ENCODE assay signal across 8 mouse cellular contexts in the genomic region with DNA sequence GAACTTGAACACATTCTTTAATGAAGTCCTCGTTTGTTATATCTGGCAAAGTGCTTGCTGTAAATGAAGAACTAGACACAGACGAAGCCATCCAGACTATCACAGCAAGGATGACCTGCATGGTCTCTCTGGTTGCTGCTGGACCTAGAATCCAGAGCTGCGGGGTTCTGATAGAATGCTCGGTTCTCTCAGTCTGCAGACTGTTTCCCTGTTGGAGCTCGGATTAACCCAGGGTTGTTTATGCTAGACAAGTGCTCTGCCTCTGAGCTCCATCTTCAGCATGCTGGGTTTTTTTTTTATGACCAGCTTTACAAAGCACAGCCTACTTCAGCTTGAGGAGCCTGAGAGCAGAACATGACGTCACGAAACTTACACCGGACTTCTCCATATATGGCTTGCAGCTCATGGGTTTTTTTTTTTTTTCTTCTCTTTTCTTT. TPM values are rescaled to one million over a fixed set of nuclear protein-coding genes. Genes with fewer than 3 reads are reported as not detected.
DNase-seq lines count a peak whose midpoint lies in the region; ATAC-seq and TF ChIP-seq lines count a peak whose summit lies in the region.

No protein-coding gene starts in this region.

- TF ChIP-seq CTCF in lung, postnatal 0 days (IDR thresholded peaks at IDR 0.05), result no peak
- TF ChIP-seq CTCF in stomach, postnatal 0 days (IDR thresholded peaks at IDR 0.05; ENCODE audit: low read depth), result no peak

- H3K9ac ChIP-seq in embryonic facial prominence, embryonic 14.5 days (ENCODE audit: low read depth, low read length), result no peak overlapping the region
- no peak overlapping the region for H3K9ac ChIP-seq in lung, postnatal 0 days (replicated peaks; ENCODE audit: low read depth)
- no peak overlapping the region for H3K9ac ChIP-seq in stomach, postnatal 0 days (ENCODE audit: low read length)

- no peaks in the 10 kb centered on the region for H3K4me1 ChIP-seq in embryonic facial prominence, embryonic 14.5 days (ENCODE audit: control insufficient read depth, insufficient read depth, low read length)
- no peaks in the 10 kb centered on the region for H3K4me1 ChIP-seq in embryonic facial prominence, embryonic 10.5 days
- no peaks in the 10 kb centered on the region for H3K4me1 ChIP-seq in lung, postnatal 0 days (ENCODE audit: insufficient read depth, low read depth, low read length)
- no peaks in the 10 kb centered on the region for H3K4me1 ChIP-seq in stomach, postnatal 0 days (replicated peaks; ENCODE audit: control insufficient read depth, insufficient read depth)

- WGBS in embryonic facial prominence, embryonic 14.5 days, result 72% methylated on average over 8 of the region's 8 CpGs
- WGBS in embryonic facial prominence, embryonic 10.5 days, result 82% methylated on average over 8 of the region's 8 CpGs
- WGBS in lung, postnatal 0 days, result 50% methylated on average over 8 of the region's 8 CpGs
- 50% methylated on average over 8 of the region's 8 CpGs for WGBS in stomach, postnatal 0 days

- H3K9me3 ChIP-seq in embryonic facial prominence, embryonic 14.5 days (ENCODE audit: control insufficient read depth, low read length), result no peaks in the 10 kb centered on the region
- H3K9me3 ChIP-seq in embryonic facial prominence, embryonic 10.5 days, result no peaks in the 10 kb centered on the region
- H3K9me3 ChIP-seq in lung, postnatal 0 days (ENCODE audit: low read length), result no peaks in the 10 kb centered on the region
- H3K9me3 ChIP-seq in stomach, postnatal 0 days (ENCODE audit: control insufficient read depth, low read length), result no peaks in the 10 kb centered on the region

- H3K27me3 ChIP-seq in embryonic facial prominence, embryonic 14.5 days (replicated peaks; ENCODE audit: control insufficient read depth, insufficient read depth, low read length), result no peaks in the 10 kb centered on the region
- H3K27me3 ChIP-seq in embryonic facial prominence, embryonic 10.5 days (replicated peaks; ENCODE audit: low read depth, poor library complexity, severe bottlenecking), result no peaks in the 10 kb centered on the region
- H3K27me3 ChIP-seq in lung, postnatal 0 days (replicated peaks; ENCODE audit: insufficient read depth, low read length), result no peaks in the 10 kb centered on the region
- no peaks in the 10 kb centered on the region for H3K27me3 ChIP-seq in stomach, postnatal 0 days (ENCODE audit: control insufficient read depth, insufficient read depth, low read length)

- TF ChIP-seq EP300 in lung, postnatal 0 days (IDR thresholded peaks at IDR 0.05), result no peak
- TF ChIP-seq EP300 in stomach, postnatal 0 days (optimal IDR thresholded peaks at IDR 0.05), result no peak

- no peak for ATAC-seq in embryonic facial prominence, embryonic 14.5 days (ENCODE audit: low read depth)
- peak; percentile 68 for ATAC-seq in erythroblast, adult 5-6 weeks (replicated peaks; ENCODE audit: low FRiP score, poor library complexity, severe bottlenecking)
- peak; percentile 71 for ATAC-seq in lung, postnatal 0 days
- ATAC-seq in stomach, postnatal 0 days (ENCODE audit: low FRiP score, low TSS enrichment), result peak; percentile 49; the same call in 1 of the 2 replicates

- no peak overlapping the region for H3K4me2 ChIP-seq in embryonic facial prominence, embryonic 14.5 days (ENCODE audit: low read depth, low read length)
- no peak overlapping the region for H3K4me2 ChIP-seq in lung, postnatal 0 days (replicated peaks; ENCODE audit: low read depth, low read length)
- peak overlapping the region; percentile 27; the same call in 1 of the 2 replicates for H3K4me2 ChIP-seq in stomach, postnatal 0 days (replicated peaks; ENCODE audit: low read depth)

- peak; percentile 20 for DNase-seq in embryonic facial prominence, embryonic 14.5 days (ENCODE audit: low spot score)
- DNase-seq in embryonic facial prominence, embryonic 10.5 days (ENCODE audit: low spot score), result no peak
- DNase-seq in lung, postnatal 0 days (ENCODE audit: low spot score), result peak; percentile 68
- no peak for DNase-seq in stomach, postnatal 0 days (ENCODE audit: low spot score)
- no peak for DNase-seq in frontal cortex, postnatal 10 days (ENCODE audit: low spot score in 2 of 2)
- no peak for DNase-seq in urinary bladder, postnatal 14 days (ENCODE audit: low spot score)
- DNase-seq in frontal cortex, postnatal 14 days (ENCODE audit: low spot score in 2 of 2), result no peak

- H3K4me3 ChIP-seq in embryonic facial prominence, embryonic 14.5 days (ENCODE audit: low read depth, low read length), result no peak overlapping the region
- H3K4me3 ChIP-seq in embryonic facial prominence, embryonic 10.5 days, result no peak overlapping the region
- H3K4me3 ChIP-seq in lung, postnatal 0 days (ENCODE audit: low read depth, low read length), result no peak overlapping the region
- peak overlapping the region; percentile 15; the same call in 1 of the 2 replicates for H3K4me3 ChIP-seq in stomach, postnatal 0 days (ENCODE audit: low read depth, low read length)

- H3K27ac ChIP-seq in embryonic facial prominence, embryonic 14.5 days (replicated peaks; ENCODE audit: low read depth, low read length), result no peak overlapping the region
- no peak overlapping the region for H3K27ac ChIP-seq in embryonic facial prominence, embryonic 10.5 days (replicated peaks)
- no peak overlapping the region for H3K27ac ChIP-seq in lung, postnatal 0 days (ENCODE audit: low read length)
- H3K27ac ChIP-seq in stomach, postnatal 0 days (replicated peaks), result peak overlapping the region; percentile 18; the same call in 1 of the 2 replicates

- no peaks in the 10 kb centered on the region for H3K36me3 ChIP-seq in embryonic facial prominence, embryonic 14.5 days (ENCODE audit: control insufficient read depth, insufficient read depth, low read length)
- no peaks in the 10 kb centered on the region for H3K36me3 ChIP-seq in embryonic facial prominence, embryonic 10.5 days (replicated peaks)
- no peaks in the 10 kb centered on the region for H3K36me3 ChIP-seq in lung, postnatal 0 days (ENCODE audit: insufficient read depth, low read length)
- no peaks in the 10 kb centered on the region for H3K36me3 ChIP-seq in stomach, postnatal 0 days (ENCODE audit: control insufficient read depth, insufficient read depth, low read length)

RNA-seq across cellular contexts. Expression of a gene that starts 5.5 kb away (rescaled TPM):
- 3.5 and 3.7 TPM in 2 replicates for polyA plus RNA-seq in embryonic facial prominence, embryonic 14.5 days (2014; fragmentation: Nextera tagmentation; extraction: Ambion mirVana)
- polyA plus RNA-seq in embryonic facial prominence, embryonic 10.5 days (2016; fragmentation: Nextera tagmentation; extraction: Ambion mirVana), result 0.78 and 1.0 TPM in 2 replicates
- total RNA-seq in erythroblast, adult 5-6 weeks (2015; ENCODE audit: low replicate concordance), result 80.9 and 85.9 TPM in 2 replicates
- 42.9 and 48.5 TPM in 2 replicates for total RNA-seq in erythroblast, adult 5-6 weeks (2017; ENCODE audit: low replicate concordance)
- 9.4 and 9.6 TPM in 2 replicates for polyA plus RNA-seq in lung, postnatal 0 days (2015; fragmentation: Nextera tagmentation; extraction: Ambion mirVana)
- polyA plus RNA-seq in stomach, postnatal 0 days (2015; fragmentation: Nextera tagmentation; extraction: Ambion mirVana), result 12.9 and 16.0 TPM in 2 replicates

RNA-seq across cellular contexts. Expression of a gene that starts 24.5 kb away (rescaled TPM):
- polyA plus RNA-seq in embryonic facial prominence, embryonic 14.5 days (2014; fragmentation: Nextera tagmentation; extraction: Ambion mirVana), result 36.8 and 45.9 TPM in 2 replicates
- polyA plus RNA-seq in embryonic facial prominence, embryonic 10.5 days (2016; fragmentation: Nextera tagmentation; extraction: Ambion mirVana), result 54.6 and 56.5 TPM in 2 replicates
- 9.0 and 19.6 TPM in 2 replicates for total RNA-seq in erythroblast, adult 5-6 weeks (2015; ENCODE audit: low replicate concordance)
- 7.5 and 9.9 TPM in 2 replicates for total RNA-seq in erythroblast, adult 5-6 weeks (2017; ENCODE audit: low replicate concordance)
- 18.6 and 20.6 TPM in 2 replicates for polyA plus RNA-seq in lung, postnatal 0 days (2015; fragmentation: Nextera tagmentation; extraction: Ambion mirVana)
- 17.6 and 18.6 TPM in 2 replicates for polyA plus RNA-seq in stomach, postnatal 0 days (2015; fragmentation: Nextera tagmentation; extraction: Ambion mirVana)

Comparison
In these comparisons a context has a peak if more than half of its experiments do, and no peak if none do; other contexts are left out.
1. DNase-seq: peak in embryonic facial prominence, embryonic 14.5 days (single experiment) and lung, postnatal 0 days (single experiment); none in embryonic facial prominence, embryonic 10.5 days (single experiment), stomach, postnatal 0 days (single experiment), frontal cortex, postnatal 10 days (0 of 2), urinary bladder, postnatal 14 days (single experiment) and frontal cortex, postnatal 14 days (0 of 2).